Mouse (Mus musculus) embryonic facial prominence, embryonic 11.5 days (tissue): ENCODE data around the gene Uroc1. TPM values are rescaled to one million over a fixed set of nuclear protein-coding genes. Genes with fewer than 3 reads are reported as not detected.

Source experiments
- ATAC-seq: fragments of 200-750 bp; cut with Nextera tagmentation; replicated peaks from 2 replicates; pipeline ENCODE4 v1.8.0; 2017; ENCODE audit warnings: low read depth; ENCODE audit not compliant: insufficient number of reproducible peaks, low FRiP score, low TSS enrichment
- DNase-seq: peaks from one replicate; pipeline ENCODE4 v3.0.0-alpha.2; 2015; ENCODE audit warnings: low spot score
- H3K27ac ChIP-seq: fragments of 300-500 bp; sonication (generic); replicated peaks from 2 replicates; pipeline ENCODE4 v1.5.1; 2014; ENCODE audit warnings: mild to moderate bottlenecking, low read depth, low read length, control low read depth
- H3K27me3 ChIP-seq: fragments of 300-500 bp; sonication (generic); 2 replicates; pipeline ENCODE4 v1.6.1; 2014; ENCODE audit warnings: mild to moderate bottlenecking, low read length, moderate library complexity, mixed read lengths; ENCODE audit not compliant: control insufficient read depth, insufficient read depth
- H3K36me3 ChIP-seq: fragments of 300-500 bp; sonication (generic); replicated peaks from 2 replicates; pipeline ENCODE4 v1.6.1; 2014; ENCODE audit warnings: low read depth, mild to moderate bottlenecking, low read length, moderate library complexity, mixed read lengths; ENCODE audit not compliant: control insufficient read depth, insufficient read depth
- H3K4me1 ChIP-seq: fragments of 300-500 bp; sonication (generic); 2 replicates; pipeline ENCODE4 v1.6.1; 2014; ENCODE audit warnings: low read length, mixed read lengths; ENCODE audit not compliant: control insufficient read depth, insufficient read depth
- H3K4me2 ChIP-seq: fragments of 300-500 bp; sonication (generic); 2 replicates; pipeline ENCODE4 v1.6.1; 2014; ENCODE audit warnings: low read depth, mild to moderate bottlenecking, control low read depth, low read length, moderate library complexity
- H3K4me3 ChIP-seq: fragments of 300-500 bp; sonication (generic); 2 replicates; pipeline ENCODE4 v1.5.1; 2014; ENCODE audit warnings: low read depth, low read length, control low read depth
- H3K9ac ChIP-seq: fragments of 300-500 bp; sonication (generic); replicated peaks from 2 replicates; pipeline ENCODE4 v1.6.1; 2014; ENCODE audit warnings: mild to moderate bottlenecking, control low read depth, low read length
- H3K9me3 ChIP-seq: fragments of 300-500 bp; sonication (generic); replicated peaks from 2 replicates; pipeline ENCODE4 v1.6.1; 2016; ENCODE audit warnings: mild to moderate bottlenecking, low read length, inconsistent platforms, mixed read lengths; ENCODE audit not compliant: control insufficient read depth
- WGBS: fragments of 180-500 bp; shearing (Covaris S2); extraction: QIAGEN DNeasy Blood & Tissue Kit; methylation state at CpG from one replicate; pipeline ENCODE4 v1.1.7; 2014; 5-methylcytosine and 5-hydroxymethylcytosine counted together
- polyA plus RNA-seq: library from polyadenylated mRNA; unstranded; fragments of >200 nt; fragmentation: Nextera tagmentation; extraction: Ambion mirVana; gene quantifications from 2 replicates; pipeline ENCODE4 v1.2.1, GENCODE M21; 2014

Uroc1 gene
- polyA plus RNA-seq: not detected in 2 replicates

- Histone ChIP-seq H3K4me1 (no peaks in the 10 kb centered on the region), H3K9me3 (no peaks in the 10 kb centered on the region), H3K4me3 (no peak within 1 kb of the TSS), H3K27me3 (no peaks in the 10 kb centered on the region), H3K36me3 (no peaks in the 10 kb centered on the region), H3K4me2 (no peak within 1 kb of the TSS), H3K9ac (no peak within 1 kb of the TSS), H3K27ac (no peak within 1 kb of the TSS)
- DNase-seq: no peak
- ATAC-seq: no peak
- 83% methylated on average over 7 of the region's 7 CpGs for WGBS
Measured at GRCm38 (mm10) chr6:90332561-90333425, at the start of gene Uroc1. Gene Uroc1 (plus strand): TSS chr6:90333284.

GRCm38 (mm10) chr6:90288265-90288664 is 44.8 kb upstream of the Uroc1 start:
- H3K4me3 ChIP-seq: no peak overlapping the region
- no peaks in the 10 kb centered on the region for H3K36me3 ChIP-seq
- no peak overlapping the region for H3K4me2 ChIP-seq
- H3K9ac ChIP-seq: no peak overlapping the region
- no peaks in the 10 kb centered on the region for H3K27me3 ChIP-seq
- no peaks in the 10 kb centered on the region for H3K9me3 ChIP-seq
- DNase-seq (peak; percentile 18), ATAC-seq (no peak)
- H3K4me1 ChIP-seq: no peaks in the 10 kb centered on the region
- 55% methylated on average over 12 of the region's 12 CpGs for WGBS
- H3K27ac ChIP-seq: no peak overlapping the region

- no peak for DNase-seq
Measured at GRCm38 (mm10) chr6:90300919-90301318, 32.2 kb upstream of the Uroc1 start, which contains the start of gene BC048671. Gene BC048671 (plus strand): TSS chr6:90301219.

GRCm38 (mm10) chr6:90306315-90306975 is 26.6 kb upstream of the Uroc1 start:
- H3K4me2 ChIP-seq: no peak overlapping the region
- H3K36me3 ChIP-seq: no peaks in the 10 kb centered on the region
- no peak overlapping the region for H3K27ac ChIP-seq
- no peak overlapping the region for H3K4me3 ChIP-seq
- DNase-seq: no peak
- H3K9me3 ChIP-seq: no peaks in the 10 kb centered on the region; the same call in 1 of the 2 replicates
- H3K9ac ChIP-seq: no peak overlapping the region
- WGBS: 92% methylated on average over 6 of the region's 6 CpGs
- H3K27me3 ChIP-seq: no peaks in the 10 kb centered on the region
- no peaks in the 10 kb centered on the region for H3K4me1 ChIP-seq
- no peak for ATAC-seq

More at GRCm38 (mm10) chr6:90300919-90301318, 32.2 kb upstream of the Uroc1 start, which contains the start of gene BC048671:
- H3K9me3 ChIP-seq: no peaks in the 10 kb centered on the region
- no peak within 1 kb of the TSS for H3K9ac ChIP-seq
- H3K27me3 ChIP-seq: no peaks in the 10 kb centered on the region
- no peak within 1 kb of the TSS for H3K4me3 ChIP-seq
- WGBS: 94% methylated on average over 1 of the region's 1 CpGs
- no peaks in the 10 kb centered on the region for H3K36me3 ChIP-seq
- no peak for ATAC-seq
- H3K4me2 ChIP-seq: no peak within 1 kb of the TSS
- no peaks in the 10 kb centered on the region for H3K4me1 ChIP-seq
- no peak within 1 kb of the TSS for H3K27ac ChIP-seq

GRCm38 (mm10) chr6:90308839-90309778 is 24.0 kb upstream of the Uroc1 start:
- H3K27me3 ChIP-seq: no peaks in the 10 kb centered on the region
- no peaks in the 10 kb centered on the region for H3K36me3 ChIP-seq
- H3K4me2 ChIP-seq: no peak overlapping the region
- H3K4me1 ChIP-seq: no peaks in the 10 kb centered on the region
- H3K4me3 ChIP-seq: no peak overlapping the region
- no peak overlapping the region for H3K27ac ChIP-seq
- DNase-seq (no peak), ATAC-seq (no peak)
- 86% methylated on average over 87 of the region's 87 CpGs for WGBS
- H3K9ac ChIP-seq: no peak overlapping the region
- no peaks in the 10 kb centered on the region; the same call in 1 of the 2 replicates for H3K9me3 ChIP-seq

- 87% methylated on average over 5 of the region's 5 CpGs for WGBS
- Histone ChIP-seq H3K9me3 (no peaks in the 10 kb centered on the region; the same call in 1 of the 2 replicates), H3K27ac (no peak overlapping the region), H3K4me2 (no peak overlapping the region), H3K4me1 (no peaks in the 10 kb centered on the region), H3K4me3 (no peak overlapping the region), H3K9ac (no peak overlapping the region), H3K27me3 (no peaks in the 10 kb centered on the region), H3K36me3 (no peaks in the 10 kb centered on the region)
- ATAC-seq: no peak
- DNase-seq: no peak
Measured at GRCm38 (mm10) chr6:90315961-90316360, 17.1 kb upstream of the Uroc1 start.

DNA sequence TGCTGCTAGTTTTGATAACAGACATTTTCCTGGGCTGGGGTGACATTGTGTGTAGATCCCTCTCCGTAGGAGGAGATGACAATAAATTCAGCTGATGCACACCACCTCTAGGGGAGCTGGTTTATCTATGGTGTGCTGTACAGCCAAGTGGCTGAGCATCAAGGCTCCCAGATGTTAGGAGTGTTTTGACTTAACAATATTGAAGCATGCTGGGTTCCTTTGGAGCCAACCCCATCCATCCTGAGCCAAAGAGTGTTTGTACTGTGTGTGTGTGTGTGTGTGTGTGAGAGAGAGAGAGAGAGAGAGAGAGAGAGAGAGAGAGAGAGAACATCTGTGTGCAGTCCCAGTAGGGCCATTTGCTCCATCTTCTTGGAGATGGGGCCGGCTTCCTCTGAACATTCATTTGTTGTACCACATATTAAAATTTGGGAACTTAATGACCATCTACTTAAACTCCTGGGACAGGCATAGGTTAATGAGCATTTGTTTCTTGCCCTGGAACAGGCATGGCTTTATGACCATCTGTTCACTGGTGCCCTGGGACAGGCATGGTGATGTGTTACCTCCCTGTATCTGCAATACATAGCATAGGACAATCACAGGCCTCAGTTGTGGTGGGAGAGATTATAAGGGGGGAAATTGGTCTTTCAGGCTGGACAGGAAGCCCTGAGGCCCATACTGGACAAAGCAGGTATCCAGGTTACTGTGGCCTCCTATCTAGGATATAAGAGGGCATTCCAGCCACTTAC is 15.4 kb upstream of the Uroc1 start:
- 90% methylated on average over 2 of the region's 2 CpGs for WGBS
- DNase-seq (no peak), ATAC-seq (no peak)
- no peaks in the 10 kb centered on the region for H3K36me3 ChIP-seq
- no peak overlapping the region for H3K4me3 ChIP-seq
- H3K9me3 ChIP-seq: no peaks in the 10 kb centered on the region; the same call in 1 of the 2 replicates
- no peaks in the 10 kb centered on the region for H3K27me3 ChIP-seq
- no peaks in the 10 kb centered on the region for H3K4me1 ChIP-seq
- H3K9ac ChIP-seq: no peak overlapping the region
- no peak overlapping the region for H3K27ac ChIP-seq
- H3K4me2 ChIP-seq: no peak overlapping the region
